Mouse (Mus musculus): ENCODE data around the gene Col4a6. TPM values are rescaled to one million over a fixed set of nuclear protein-coding genes. Genes with fewer than 3 reads are reported as not detected.

The Col4a6 gene
- polyA plus RNA-seq (2016; fragmentation: Nextera tagmentation; extraction: Ambion mirVana), result 7.0 and 9.0 TPM in 2 replicates

DNA sequence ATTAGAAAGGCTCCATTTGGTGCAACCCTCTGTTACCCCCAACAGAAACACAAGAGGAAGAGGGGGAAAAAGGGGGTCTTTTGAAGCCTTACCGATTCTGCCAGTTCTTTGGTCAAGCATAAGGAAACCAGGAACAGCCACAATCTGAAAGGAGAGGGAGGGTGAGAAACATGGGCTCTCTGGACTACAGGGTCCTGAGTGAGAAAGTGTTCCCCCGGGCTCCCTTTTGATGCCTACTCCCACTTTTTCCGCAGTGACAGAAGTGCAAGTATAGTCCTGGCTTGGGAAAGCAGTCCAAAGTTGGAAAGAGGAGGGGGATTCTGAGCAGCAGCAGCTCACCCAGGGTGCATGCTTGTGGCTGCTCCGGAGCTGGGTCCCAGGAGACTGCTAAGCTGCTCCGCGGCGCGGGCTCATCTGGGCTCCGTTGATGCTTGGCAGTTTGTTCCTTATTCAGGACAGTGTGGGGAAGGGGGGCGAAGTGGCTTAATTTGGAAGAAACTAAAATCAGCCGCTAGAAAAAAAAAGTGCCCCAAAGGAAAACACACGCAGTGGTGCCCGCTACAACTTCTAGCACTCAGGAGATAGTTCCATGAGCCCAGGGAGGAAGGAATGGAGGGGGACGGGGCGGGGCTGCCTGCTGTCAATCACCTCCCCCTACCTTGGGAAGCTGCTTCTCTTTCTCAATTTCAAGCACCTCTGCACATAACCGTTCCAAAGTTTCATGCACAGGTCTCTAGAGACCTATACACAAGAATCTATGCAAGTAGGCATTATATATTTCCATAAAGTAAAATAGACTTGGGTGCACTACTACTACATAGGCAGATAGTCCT is at the start of gene Col4a6:
Gene Col4a6, minus strand, starts transcription at position 607 of the 833 bp plus-strand sequence.
- Histone ChIP-seq H3K9me3 (no peaks in the 10 kb centered on the region), H3K4me1 (no peaks in the 10 kb centered on the region), H3K4me3 (peak within 1 kb of the TSS; percentile 63), H3K27ac (peak within 1 kb of the TSS; percentile 88), H3K27me3 (ENCODE audit: insufficient read depth, poor library complexity, severe bottlenecking) (peaks cover 10% of the 10 kb centered on the region; the same call in 1 of the 2 replicates), H3K36me3 (no peaks in the 10 kb centered on the region)
- peak; percentile 76 for DNase-seq (ENCODE audit: low spot score)
- 13% methylated on average over 16 of the region's 16 CpGs for WGBS

DNA sequence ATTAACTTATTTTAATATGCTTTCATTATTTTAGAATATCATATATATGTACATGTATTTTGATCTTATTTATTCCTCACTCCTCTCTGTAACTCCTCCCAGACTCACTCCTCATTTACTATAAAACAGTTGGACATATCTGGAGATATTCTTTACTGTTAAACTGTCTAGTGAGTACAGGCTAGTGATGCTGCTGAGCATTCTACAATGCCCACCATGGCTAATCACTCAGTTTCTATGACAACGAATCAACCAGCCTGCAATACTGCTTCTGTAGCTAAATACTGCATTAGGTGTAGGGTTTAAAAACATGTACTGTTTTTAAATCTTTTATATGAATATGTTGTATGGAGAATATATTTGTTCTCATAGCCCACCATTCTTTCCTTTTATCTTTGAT is 29.2 kb upstream of the Col4a6 start:
- no peaks in the 10 kb centered on the region for H3K27me3 ChIP-seq (ENCODE audit: insufficient read depth, poor library complexity, severe bottlenecking)
- H3K4me1 ChIP-seq, result no peaks in the 10 kb centered on the region
- no peak for DNase-seq (ENCODE audit: low spot score)
- 90% methylated on average over 1 of the region's 1 CpGs for WGBS
- no peaks in the 10 kb centered on the region for H3K9me3 ChIP-seq
- H3K36me3 ChIP-seq, result no peaks in the 10 kb centered on the region
- H3K27ac ChIP-seq, result no peak overlapping the region
- no peak overlapping the region for H3K4me3 ChIP-seq

DNA sequence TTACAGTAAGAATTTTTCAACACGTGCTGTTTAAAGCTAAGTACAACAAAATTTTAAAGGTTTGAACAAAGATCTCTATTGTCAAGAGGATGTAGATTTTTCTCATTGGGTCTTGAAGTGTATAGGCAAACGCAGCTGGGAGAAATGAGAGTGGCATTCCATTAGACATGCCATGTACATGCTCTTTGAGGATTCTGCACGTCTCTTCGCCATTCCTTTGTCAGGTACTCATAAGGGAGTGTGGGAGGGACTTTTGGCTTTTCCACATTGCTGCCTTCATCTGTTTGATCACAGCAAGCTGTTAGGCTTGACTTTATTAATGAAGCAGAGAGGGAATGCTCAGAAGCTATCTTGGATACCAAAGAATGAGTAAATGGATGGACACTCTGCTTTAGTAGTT is 20.7 kb upstream of the Col4a6 start:
- no peak overlapping the region for H3K4me3 ChIP-seq
- no peak for DNase-seq (ENCODE audit: low spot score)
- 74% methylated on average over 4 of the region's 4 CpGs for WGBS
- no peaks in the 10 kb centered on the region for H3K9me3 ChIP-seq
- H3K36me3 ChIP-seq, result no peaks in the 10 kb centered on the region
- H3K4me1 ChIP-seq, result no peaks in the 10 kb centered on the region
- H3K27me3 ChIP-seq (ENCODE audit: insufficient read depth, poor library complexity, severe bottlenecking), result no peaks in the 10 kb centered on the region
- no peak overlapping the region for H3K27ac ChIP-seq

DNA sequence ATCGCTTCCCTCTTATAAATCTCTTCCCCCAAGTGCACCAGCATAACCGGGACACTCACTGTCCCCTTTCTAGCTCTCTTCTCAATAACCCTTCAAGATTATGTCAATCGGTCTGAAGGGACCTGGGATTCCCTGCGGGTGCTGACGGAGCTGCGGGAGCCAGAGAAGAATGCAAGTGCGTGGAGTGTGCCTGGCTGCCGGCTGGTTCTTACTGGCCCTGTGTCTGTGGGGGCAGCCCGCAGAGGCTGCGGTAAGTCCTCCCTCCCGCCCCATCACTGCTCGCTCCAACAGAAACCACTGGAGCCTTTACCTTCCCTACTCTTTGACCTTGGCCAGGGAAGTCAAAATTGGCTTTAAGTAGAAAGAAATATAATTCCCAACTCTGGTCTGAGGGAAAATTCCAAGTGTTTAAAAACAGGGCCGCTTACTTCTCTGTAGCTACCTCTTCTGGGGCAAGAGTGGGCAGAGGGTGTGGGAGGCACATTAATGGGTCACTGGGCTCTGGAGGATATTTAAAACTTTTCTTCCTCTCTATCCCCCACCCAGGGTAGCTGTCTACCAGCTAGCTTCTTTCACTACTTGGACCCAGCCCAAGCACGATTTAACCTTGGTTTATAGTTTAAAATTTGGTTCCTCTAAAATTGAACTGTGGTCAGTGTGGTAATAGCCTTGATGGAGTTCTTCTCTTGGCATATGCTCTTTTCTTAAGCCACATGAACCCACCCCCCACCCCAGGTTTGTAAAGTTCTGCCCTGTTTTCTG is 1.9 kb upstream of the Col4a6 start:
- Histone ChIP-seq H3K36me3 (no peaks in the 10 kb centered on the region), H3K4me3 (peak overlapping the region; percentile 63), H3K4me1 (no peaks in the 10 kb centered on the region), H3K27ac (peak overlapping the region; percentile 88), H3K9me3 (no peaks in the 10 kb centered on the region), H3K27me3 (ENCODE audit: insufficient read depth, poor library complexity, severe bottlenecking) (peaks cover 10% of the 10 kb centered on the region; the same call in 1 of the 2 replicates)
- 16% methylated on average over 14 of the region's 14 CpGs for WGBS
- no peak for DNase-seq (ENCODE audit: low spot score)

DNA sequence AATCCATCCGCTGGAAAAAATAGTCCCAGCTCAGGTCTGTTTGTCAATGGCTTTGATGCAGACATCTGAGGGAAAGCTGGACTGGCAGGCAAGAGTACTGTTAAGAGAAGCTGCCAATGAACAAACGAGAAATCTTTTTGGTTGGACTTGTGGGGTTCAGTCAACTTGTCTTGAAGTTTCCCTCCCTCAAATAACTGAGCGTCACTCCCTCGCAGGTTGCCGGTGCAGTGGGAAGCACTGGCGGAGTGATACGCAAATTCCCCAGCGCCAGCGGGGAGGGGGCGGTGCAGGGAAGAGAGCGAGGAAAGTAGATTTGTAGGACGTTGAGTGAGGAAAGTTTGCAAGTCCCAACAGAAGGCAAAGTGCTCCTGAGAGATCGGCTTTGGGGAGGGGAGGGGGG is 1.2 kb upstream of the Col4a6 start, which contains the start of gene Col4a5:
Gene Col4a5, plus strand, starts transcription at position 276 of the 400 bp plus-strand sequence.
- Histone ChIP-seq H3K4me1 (no peaks in the 10 kb centered on the region), H3K27me3 (ENCODE audit: insufficient read depth, poor library complexity, severe bottlenecking) (peaks cover 10% of the 10 kb centered on the region; the same call in 1 of the 2 replicates), H3K36me3 (no peaks in the 10 kb centered on the region), H3K9me3 (no peaks in the 10 kb centered on the region), H3K4me3 (peak within 1 kb of the TSS; percentile 63), H3K27ac (peak within 1 kb of the TSS; percentile 88)
- WGBS, result 4% methylated on average over 13 of the region's 13 CpGs
- DNase-seq (ENCODE audit: low spot score), result peak; percentile 85

DNA sequence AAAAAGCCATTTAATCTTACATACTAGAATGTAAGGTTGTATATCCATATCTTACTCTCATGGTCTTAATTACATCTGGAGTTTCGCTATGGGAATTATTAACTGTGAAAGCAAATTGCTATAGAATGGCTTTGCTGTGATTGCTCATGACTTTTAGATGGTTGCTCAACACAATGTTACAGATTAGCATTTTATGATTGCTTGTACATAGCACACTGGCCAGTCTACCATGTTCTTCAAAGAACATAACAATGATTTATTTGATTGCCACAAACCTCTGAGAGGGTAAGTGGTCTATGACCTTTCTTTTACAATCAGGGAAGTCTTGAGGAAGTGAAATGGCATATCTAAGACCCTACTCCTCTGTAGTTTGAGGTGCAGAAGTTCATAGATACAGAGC is 25.9 kb downstream of the Col4a6 start:
- Histone ChIP-seq H3K4me3 (no peak overlapping the region), H3K27ac (no peak overlapping the region), H3K27me3 (ENCODE audit: insufficient read depth, poor library complexity, severe bottlenecking) (no peaks in the 10 kb centered on the region; the same call in 1 of the 2 replicates), H3K36me3 (no peaks in the 10 kb centered on the region), H3K9me3 (no peaks in the 10 kb centered on the region), H3K4me1 (no peaks in the 10 kb centered on the region)
- no peak for DNase-seq (ENCODE audit: low spot score)
- WGBS, result 79% methylated on average over 1 of the region's 1 CpGs

DNA sequence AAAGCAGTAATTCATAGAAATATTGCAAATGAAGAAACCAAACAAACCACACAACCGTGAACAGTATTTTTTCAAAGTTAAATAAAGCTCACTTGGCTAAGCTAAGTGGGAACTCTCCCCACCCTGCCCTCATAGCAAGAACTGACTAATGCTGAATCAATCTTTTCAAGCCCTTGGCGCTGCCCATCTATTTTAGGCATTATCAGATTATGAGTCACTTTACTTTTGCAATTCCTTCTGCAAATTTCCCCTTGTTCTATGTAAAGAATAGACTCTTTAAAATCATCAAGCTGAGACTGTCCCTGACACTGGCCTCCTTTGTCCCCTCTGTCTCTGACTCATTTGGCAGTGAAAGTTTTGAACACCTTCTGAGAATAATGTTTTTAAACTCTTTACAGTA is 34.5 kb downstream of the Col4a6 start:
- no peak overlapping the region for H3K4me3 ChIP-seq
- no peak for DNase-seq (ENCODE audit: low spot score)

DNA sequence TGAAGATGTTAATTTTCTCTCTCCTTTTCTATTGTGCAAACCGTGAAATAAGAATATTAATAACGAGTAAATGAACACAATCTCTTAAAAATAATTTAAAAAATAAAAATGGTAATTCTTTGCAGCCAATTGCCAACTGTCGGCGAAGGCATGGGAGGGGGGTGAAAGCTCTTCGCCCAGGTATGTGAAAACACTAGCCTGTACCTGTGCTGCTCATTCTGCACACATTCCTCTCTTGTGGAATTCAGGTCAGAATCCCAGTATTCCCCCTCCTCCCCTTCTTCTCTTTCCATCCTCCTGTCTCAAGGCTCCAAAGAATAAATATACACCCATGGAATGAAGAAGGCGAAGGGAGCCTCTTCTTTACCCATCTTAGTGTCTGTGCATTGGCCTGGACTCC is 37.1 kb downstream of the Col4a6 start:
- H3K27ac ChIP-seq, result peak overlapping the region; percentile 7; the same call in 1 of the 2 replicates
- no peak overlapping the region for H3K4me3 ChIP-seq
- no peaks in the 10 kb centered on the region for H3K27me3 ChIP-seq (ENCODE audit: insufficient read depth, poor library complexity, severe bottlenecking)
- 71% methylated on average over 6 of the region's 6 CpGs for WGBS
- no peak for DNase-seq (ENCODE audit: low spot score)
- peaks cover 6% of the 10 kb centered on the region; the same call in 1 of the 2 replicates for H3K4me1 ChIP-seq
- H3K36me3 ChIP-seq, result no peaks in the 10 kb centered on the region
- no peaks in the 10 kb centered on the region for H3K9me3 ChIP-seq

More for the DNA sequence above, 34.5 kb downstream of the Col4a6 start:
- Histone ChIP-seq H3K27ac (no peak overlapping the region), H3K4me1 (peaks cover 6% of the 10 kb centered on the region; the same call in 1 of the 2 replicates), H3K9me3 (no peaks in the 10 kb centered on the region), H3K36me3 (no peaks in the 10 kb centered on the region), H3K27me3 (ENCODE audit: insufficient read depth, poor library complexity, severe bottlenecking) (no peaks in the 10 kb centered on the region)
- 37% methylated on average over 2 of the region's 2 CpGs for WGBS

DNA sequence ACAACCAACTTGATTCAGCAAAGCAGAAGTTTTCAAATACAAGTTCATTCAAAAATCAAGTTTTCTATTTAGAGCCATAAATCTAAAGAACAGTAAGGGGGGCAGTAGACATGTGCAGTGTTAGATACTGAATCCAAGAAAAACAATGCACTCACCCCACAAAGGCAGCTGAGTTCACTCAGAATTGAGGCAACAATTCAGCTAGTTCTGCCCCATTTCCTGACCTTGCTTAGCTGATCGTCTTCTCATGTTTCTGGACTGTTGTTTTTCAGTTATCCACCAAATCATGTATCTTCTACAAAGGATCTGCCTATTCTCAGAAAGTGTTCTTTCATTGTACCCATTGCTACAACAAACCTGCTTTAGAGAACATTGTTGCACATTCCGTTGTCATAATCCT is 58.6 kb downstream of the Col4a6 start:
- Histone ChIP-seq H3K4me1 (no peaks in the 10 kb centered on the region), H3K4me3 (no peak overlapping the region), H3K9me3 (no peaks in the 10 kb centered on the region), H3K27ac (no peak overlapping the region), H3K27me3 (ENCODE audit: insufficient read depth, poor library complexity, severe bottlenecking) (no peaks in the 10 kb centered on the region), H3K36me3 (no peaks in the 10 kb centered on the region)
- DNase-seq (ENCODE audit: low spot score), result no peak
- WGBS, result 78% methylated on average over 2 of the region's 2 CpGs

DNA sequence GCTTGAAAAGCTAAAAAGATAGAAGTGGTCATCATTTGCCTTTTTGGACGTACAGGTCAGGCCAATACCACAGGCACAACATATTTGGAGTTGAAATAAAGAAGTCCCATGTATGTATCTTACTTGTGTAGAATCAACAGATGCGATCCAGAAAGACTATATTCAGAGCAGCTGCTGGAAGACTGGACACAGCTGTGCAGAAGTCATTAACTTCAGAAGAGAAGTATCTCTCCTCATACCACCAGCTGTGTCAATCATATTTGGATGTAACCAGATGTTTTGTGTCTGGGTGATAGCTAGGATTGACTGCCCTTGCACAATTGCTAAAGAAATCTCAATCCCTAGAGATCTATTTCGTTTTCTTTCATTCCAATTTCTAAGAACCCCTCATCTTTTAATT is 77.6 kb downstream of the Col4a6 start:
- H3K4me1 ChIP-seq, result no peaks in the 10 kb centered on the region
- no peak overlapping the region for H3K27ac ChIP-seq
- no peaks in the 10 kb centered on the region for H3K27me3 ChIP-seq (ENCODE audit: insufficient read depth, poor library complexity, severe bottlenecking)
- 63% methylated on average over 3 of the region's 3 CpGs for WGBS
- no peaks in the 10 kb centered on the region for H3K36me3 ChIP-seq
- H3K9me3 ChIP-seq, result no peaks in the 10 kb centered on the region
- no peak overlapping the region for H3K4me3 ChIP-seq
- no peak for DNase-seq (ENCODE audit: low spot score)

DNA sequence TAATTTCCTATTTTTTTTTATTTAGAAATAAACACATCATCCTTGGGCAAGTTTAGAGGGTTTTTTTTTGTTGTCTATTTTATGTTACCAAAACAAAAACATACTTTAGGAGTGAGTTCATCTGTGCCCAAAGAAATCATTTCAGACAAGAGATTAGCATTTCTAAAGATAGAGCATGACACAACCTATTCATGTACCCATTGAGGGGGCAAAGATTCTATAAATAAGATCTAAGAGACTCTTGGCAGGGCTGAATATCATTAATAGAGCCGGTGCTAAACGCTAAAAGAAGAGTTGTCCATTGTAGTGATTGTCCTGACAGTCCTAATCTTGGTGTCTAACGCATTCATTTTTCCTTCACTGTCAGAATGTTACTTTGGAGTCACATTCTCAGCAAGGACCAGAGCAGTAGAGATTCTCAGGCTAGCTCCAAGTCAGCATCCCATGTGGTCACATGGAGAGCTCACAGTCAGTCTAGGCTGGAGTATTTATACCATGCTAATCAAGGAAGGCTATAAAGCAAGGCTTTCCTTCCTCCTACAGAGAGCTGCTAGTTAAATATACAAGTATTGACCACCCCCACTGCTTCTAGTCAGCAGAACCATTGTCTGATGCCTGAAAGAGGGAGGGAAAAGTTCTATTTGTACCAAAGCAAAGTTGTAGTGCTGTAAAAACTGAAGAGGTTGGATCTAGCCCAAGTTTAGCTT is 88.3 kb downstream of the Col4a6 start:
- whole genome bisulfite sequencing, result 47% methylated on average over 3 of the region's 3 CpGs
- H3K27me3 ChIP-seq (ENCODE audit: insufficient read depth, poor library complexity, severe bottlenecking), result peaks cover 9% of the 10 kb centered on the region; the same call in 1 of the 2 replicates
- H3K27ac ChIP-seq, result no peak overlapping the region
- no peak overlapping the region for H3K4me3 ChIP-seq
- H3K36me3 ChIP-seq, result no peaks in the 10 kb centered on the region
- DNase-seq (ENCODE audit: low spot score), result no peak
- H3K9me3 ChIP-seq, result no peaks in the 10 kb centered on the region
- H3K4me1 ChIP-seq, result no peaks in the 10 kb centered on the region

DNA sequence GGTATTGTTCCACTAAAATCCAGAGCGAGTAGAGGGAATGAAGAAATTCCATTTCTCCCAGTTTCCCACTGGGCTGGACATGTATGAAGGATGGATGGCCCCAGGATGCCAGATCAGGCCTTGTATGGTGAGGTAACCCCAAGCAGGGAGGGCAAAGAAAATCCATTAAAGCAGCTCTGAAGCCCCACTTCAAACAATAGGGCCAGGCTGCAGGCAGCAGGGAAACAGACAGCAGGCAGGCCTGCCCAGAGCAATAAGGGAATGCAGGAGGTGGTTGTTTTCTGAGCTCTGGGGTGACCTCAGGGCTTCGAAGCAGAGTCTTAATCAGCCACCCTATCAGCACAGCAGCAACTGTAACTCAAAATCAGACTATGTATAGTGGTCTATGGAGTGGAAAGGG is 89.2 kb downstream of the Col4a6 start:
- Histone ChIP-seq H3K27me3 (ENCODE audit: insufficient read depth, poor library complexity, severe bottlenecking) (peaks cover 8% of the 10 kb centered on the region; the same call in 1 of the 2 replicates), H3K36me3 (no peaks in the 10 kb centered on the region)
- 68% methylated on average over 2 of the region's 2 CpGs for WGBS

More for the DNA sequence above, 89.2 kb downstream of the Col4a6 start:
- Histone ChIP-seq H3K9me3 (no peaks in the 10 kb centered on the region), H3K4me1 (no peaks in the 10 kb centered on the region), H3K4me3 (no peak overlapping the region), H3K27ac (peak overlapping the region; percentile 36; the same call in 1 of the 2 replicates)
- DNase-seq (ENCODE audit: low spot score), result no peak
